Mouse (Mus musculus) heart, embryonic 13.5 days (tissue): ENCODE measurements at regions not wholly inside any gene's neighbourhood (a gene's known extent, or its start where the extent isn't known, plus 50 kb on each side); places are given as distances from the start of the nearest gene placed in this dataset.

Source experiments
- ATAC-seq: fragments of 200-750 bp; cut with Nextera tagmentation; 2 replicates; pipeline ENCODE4 v1.8.0; 2017; ENCODE audit warnings: moderate TSS enrichment; ENCODE audit not compliant: insufficient number of reproducible peaks, low FRiP score, low TSS enrichment; ENCODE audit errors: extremely low read depth
- H3K27ac ChIP-seq: fragments of 300-500 bp; sonication (generic); replicated peaks from 2 replicates; pipeline ENCODE4 v1.5.1; 2015; ENCODE audit warnings: moderate library complexity, mild to moderate bottlenecking, inconsistent platforms
- H3K27me3 ChIP-seq: fragments of 300-500 bp; sonication (generic); replicated peaks from 2 replicates; pipeline ENCODE4 v1.6.1; 2015; ENCODE audit warnings: mild to moderate bottlenecking, inconsistent platforms
- H3K36me3 ChIP-seq: fragments of 300-500 bp; sonication (generic); 2 replicates; pipeline ENCODE4 v1.6.1; 2015; ENCODE audit warnings: mild to moderate bottlenecking, inconsistent platforms
- H3K4me1 ChIP-seq: fragments of 300-500 bp; sonication (generic); 2 replicates; pipeline ENCODE4 v1.6.1; 2015; ENCODE audit warnings: inconsistent platforms
- H3K4me2 ChIP-seq: fragments of 300-500 bp; sonication (generic); 2 replicates; pipeline ENCODE4 v1.6.1; 2015; ENCODE audit warnings: inconsistent platforms, mild to moderate bottlenecking, moderate library complexity
- H3K4me3 ChIP-seq: fragments of 300-500 bp; sonication (generic); 2 replicates; pipeline ENCODE4 v1.5.1; 2015; ENCODE audit warnings: moderate library complexity, mild to moderate bottlenecking, inconsistent platforms
- H3K9ac ChIP-seq: fragments of 300-500 bp; sonication (generic); 2 replicates; pipeline ENCODE4 v1.6.1; 2015; ENCODE audit warnings: inconsistent platforms, mild to moderate bottlenecking, moderate library complexity
- H3K9me3 ChIP-seq: fragments of 300-500 bp; sonication (generic); 2 replicates; pipeline ENCODE4 v1.6.1; 2016; ENCODE audit warnings: inconsistent platforms
- WGBS: fragments of 180-500 bp; shearing (Covaris S2); methylation state at CpG from one replicate; pipeline ENCODE4 v1.1.7; 2015; ENCODE audit warnings: mixed read lengths; 5-methylcytosine and 5-hydroxymethylcytosine counted together

DNA sequence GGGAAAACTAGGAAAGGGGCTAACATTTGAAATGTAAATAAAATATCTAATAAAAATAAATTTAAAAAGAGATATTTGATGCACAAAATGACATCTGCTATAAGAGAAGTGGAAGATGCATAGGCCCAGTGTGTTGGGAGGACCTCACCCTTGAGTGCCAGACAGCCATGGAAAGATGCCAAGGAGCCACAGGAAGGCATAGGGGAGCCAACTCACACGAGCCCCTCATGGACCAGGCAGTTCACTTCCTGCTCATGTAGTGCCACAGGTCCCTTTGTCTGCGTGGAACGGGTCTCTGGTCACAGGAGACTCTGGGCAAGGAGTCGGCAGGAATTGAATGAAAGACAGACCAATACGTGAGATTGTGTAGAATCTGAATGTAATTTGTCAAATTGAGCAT is 152.0 kb downstream of the Med10 start:
- H3K27me3 ChIP-seq = no peaks in the 10 kb centered on the region
- no peak overlapping the region for H3K4me3 ChIP-seq
- H3K4me2 ChIP-seq = no peak overlapping the region
- WGBS = 63% methylated on average over 5 of the region's 5 CpGs
- H3K4me1 ChIP-seq = no peaks in the 10 kb centered on the region
- H3K27ac ChIP-seq = no peak overlapping the region
- peaks cover 5% of the 10 kb centered on the region for H3K9me3 ChIP-seq
- no peak overlapping the region for H3K9ac ChIP-seq
- H3K36me3 ChIP-seq = no peaks in the 10 kb centered on the region
- no peak for ATAC-seq

DNA sequence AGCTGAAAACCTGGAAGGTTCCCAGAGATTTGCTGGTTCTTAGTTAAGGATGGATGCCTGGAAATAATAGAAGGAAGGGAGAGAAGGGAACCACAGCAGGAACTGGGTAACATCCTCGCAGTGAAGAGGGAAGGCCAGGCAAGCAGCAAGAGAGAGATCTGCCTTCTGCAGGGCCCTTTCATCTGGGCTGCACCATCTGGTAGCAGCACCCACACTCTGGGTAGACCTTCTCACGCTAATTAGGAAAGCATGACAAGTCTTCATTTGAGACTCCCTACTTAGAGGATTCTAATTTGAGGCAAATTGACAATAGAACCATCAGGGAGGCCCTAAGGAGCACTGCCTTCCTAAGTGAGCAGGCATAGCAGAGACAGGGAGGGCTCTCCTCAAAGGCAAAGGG is 153.3 kb downstream of the Med10 start:
- WGBS = 72% methylated on average over 2 of the region's 2 CpGs
- no peak for ATAC-seq
- H3K27me3 ChIP-seq = no peaks in the 10 kb centered on the region

DNA sequence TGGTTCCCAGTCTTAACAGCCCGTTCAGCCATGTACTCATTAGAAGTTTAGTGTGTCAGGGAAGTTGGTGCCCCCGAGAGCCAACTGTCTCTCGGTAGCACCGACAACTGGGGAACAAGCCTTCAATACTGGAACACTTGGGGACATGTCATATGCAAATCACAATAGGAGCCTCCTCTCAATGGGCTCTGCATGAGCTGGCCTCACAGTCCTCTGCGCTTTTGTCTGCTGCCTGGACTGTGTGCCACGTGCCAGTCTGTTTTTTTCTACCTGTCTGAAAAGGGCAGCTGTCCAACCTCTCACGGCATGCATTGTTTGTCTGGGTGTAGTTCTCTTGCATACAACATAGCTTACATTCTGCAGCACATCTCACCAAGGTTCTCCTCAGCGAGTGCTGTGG is 161.7 kb downstream of the Med10 start:
- no peaks in the 10 kb centered on the region for H3K4me1 ChIP-seq
- H3K9me3 ChIP-seq = no peaks in the 10 kb centered on the region
- ATAC-seq = no peak
- 75% methylated on average over 8 of the region's 8 CpGs for WGBS
- no peak overlapping the region for H3K4me3 ChIP-seq
- no peak overlapping the region for H3K9ac ChIP-seq
- H3K27me3 ChIP-seq = no peaks in the 10 kb centered on the region
- H3K36me3 ChIP-seq = no peaks in the 10 kb centered on the region
- no peak overlapping the region for H3K27ac ChIP-seq
- H3K4me2 ChIP-seq = no peak overlapping the region

More for the DNA sequence above, 153.3 kb downstream of the Med10 start:
- Histone ChIP-seq H3K4me3 (no peak overlapping the region), H3K4me1 (no peaks in the 10 kb centered on the region), H3K9me3 (no peaks in the 10 kb centered on the region), H3K27ac (no peak overlapping the region), H3K36me3 (no peaks in the 10 kb centered on the region), H3K9ac (no peak overlapping the region), H3K4me2 (no peak overlapping the region)

DNA sequence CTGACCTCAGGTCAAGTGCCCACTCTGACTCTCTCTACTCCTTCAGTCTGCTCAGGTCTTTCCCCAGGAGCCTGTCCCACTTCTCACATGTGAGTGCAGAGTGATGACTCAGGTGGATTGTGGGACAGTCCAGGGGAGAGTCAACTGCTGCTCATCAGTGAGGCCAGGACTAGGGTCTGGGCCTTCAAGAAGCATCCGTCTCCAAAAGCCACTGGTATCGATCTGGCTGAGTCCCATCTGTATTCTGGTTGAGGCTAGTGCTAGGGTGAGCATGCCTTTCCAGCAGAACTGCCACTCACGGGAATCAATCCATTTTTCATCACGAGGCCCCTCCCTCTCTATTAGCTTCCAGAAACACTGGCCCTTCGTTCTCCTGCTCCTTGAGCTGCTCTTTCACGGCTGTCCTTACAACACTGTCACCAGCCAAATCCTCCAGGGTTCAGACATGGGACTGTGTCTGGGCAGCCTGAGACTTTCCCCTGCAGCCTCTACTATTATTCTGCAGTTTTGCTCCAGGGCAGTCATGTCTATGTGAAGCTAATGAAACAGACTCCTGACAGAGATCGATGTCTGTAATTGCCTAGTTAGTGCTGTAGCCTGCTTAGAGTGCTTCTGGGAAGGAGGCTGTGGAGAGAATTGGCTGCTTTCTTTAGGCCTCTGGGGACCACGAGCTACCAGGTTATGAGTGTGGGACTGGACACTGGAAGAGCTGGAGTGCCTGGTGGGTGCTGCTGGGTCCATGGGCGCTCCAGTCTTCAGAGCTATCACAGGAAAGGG is 169.3 kb downstream of the Med10 start:
- H3K36me3 ChIP-seq = no peaks in the 10 kb centered on the region
- no peaks in the 10 kb centered on the region for H3K27me3 ChIP-seq
- H3K4me2 ChIP-seq = no peak overlapping the region
- H3K27ac ChIP-seq = no peak overlapping the region
- no peak overlapping the region for H3K9ac ChIP-seq
- no peaks in the 10 kb centered on the region for H3K9me3 ChIP-seq
- H3K4me1 ChIP-seq = no peaks in the 10 kb centered on the region
- 63% methylated on average over 9 of the region's 9 CpGs for WGBS
- ATAC-seq = no peak
- no peak overlapping the region for H3K4me3 ChIP-seq

DNA sequence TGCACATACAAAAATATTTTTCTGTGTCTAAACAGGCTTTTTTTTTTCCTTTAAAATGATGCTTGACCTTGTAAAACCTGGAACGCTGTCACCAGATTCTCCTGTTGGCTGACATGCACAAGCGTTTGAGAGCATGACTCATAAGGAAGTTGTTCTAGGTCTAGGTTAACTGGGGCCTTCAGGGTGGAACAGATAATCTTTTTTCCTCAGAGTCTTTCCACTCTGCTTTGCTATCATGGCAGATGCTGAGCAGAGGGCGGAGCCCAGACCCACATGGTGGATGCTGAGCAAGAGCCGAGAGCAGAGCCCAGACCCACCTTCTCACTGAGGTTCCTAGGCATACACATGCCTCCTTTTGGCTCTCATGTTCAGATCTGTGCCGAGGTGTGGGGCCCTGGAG is 172.6 kb downstream of the Med10 start:
- Histone ChIP-seq H3K4me2 (no peak overlapping the region), H3K4me3 (no peak overlapping the region), H3K9me3 (no peaks in the 10 kb centered on the region), H3K27me3 (no peaks in the 10 kb centered on the region), H3K36me3 (no peaks in the 10 kb centered on the region), H3K27ac (no peak overlapping the region), H3K4me1 (no peaks in the 10 kb centered on the region), H3K9ac (no peak overlapping the region)
- ATAC-seq = no peak
- WGBS = 63% methylated on average over 5 of the region's 5 CpGs

DNA sequence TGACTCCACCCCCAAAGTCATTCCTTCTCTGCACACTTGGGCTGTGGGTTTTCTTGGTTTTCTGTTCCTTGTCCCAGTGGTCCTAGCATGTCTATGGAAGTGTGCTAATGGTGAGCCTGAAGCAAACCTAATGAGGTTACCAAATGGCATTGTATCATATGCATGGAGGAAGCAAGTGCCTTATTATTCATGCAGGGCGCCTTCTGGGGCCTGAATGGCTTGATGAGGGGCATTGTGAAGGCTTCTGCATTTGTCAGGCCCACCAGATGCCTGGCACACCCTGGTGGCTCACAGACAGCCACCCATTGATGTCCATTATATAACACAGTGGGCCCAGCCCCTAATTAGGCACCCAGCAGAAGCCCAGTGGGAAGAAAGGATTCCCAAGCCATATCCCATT is 182.0 kb downstream of the Med10 start:
- WGBS = 55% methylated on average over 1 of the region's 1 CpGs

DNA sequence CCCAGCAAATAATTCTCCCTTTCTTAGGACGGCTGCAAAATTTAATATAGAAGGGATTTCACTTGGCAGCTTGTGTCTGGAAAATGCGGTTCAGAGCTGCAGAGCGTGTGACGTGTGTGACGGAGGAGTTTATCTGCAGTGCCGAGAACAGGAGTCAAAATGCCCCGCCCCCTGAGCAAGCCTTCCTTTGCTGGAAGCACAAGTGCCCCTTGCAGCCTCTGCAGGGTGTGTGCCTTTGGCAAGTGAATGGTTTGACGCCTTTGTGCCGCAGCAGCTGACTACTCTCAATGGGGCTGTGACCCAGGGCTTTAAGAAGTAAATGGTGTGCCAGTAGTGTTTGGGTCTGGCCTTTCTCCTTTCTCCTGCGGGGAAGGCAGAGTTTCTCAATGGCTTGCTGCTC is 185.0 kb downstream of the Med10 start:
- Histone ChIP-seq H3K9ac (no peak overlapping the region), H3K36me3 (no peaks in the 10 kb centered on the region), H3K9me3 (no peaks in the 10 kb centered on the region), H3K27me3 (no peaks in the 10 kb centered on the region; the same call in 1 of the 2 replicates), H3K4me2 (peak overlapping the region; percentile 46), H3K27ac (no peak overlapping the region), H3K4me3 (no peak overlapping the region), H3K4me1 (peaks cover 14% of the 10 kb centered on the region; the same call in 1 of the 2 replicates)
- 15% methylated on average over 10 of the region's 10 CpGs for WGBS
- ATAC-seq = 0 out of 2 replicates have a peak, but pooled peaks have one; percentile 31

More for the DNA sequence above, 182.0 kb downstream of the Med10 start:
- H3K9me3 ChIP-seq = no peaks in the 10 kb centered on the region
- no peaks in the 10 kb centered on the region for H3K27me3 ChIP-seq
- H3K9ac ChIP-seq = no peak overlapping the region
- ATAC-seq = no peak
- H3K27ac ChIP-seq = no peak overlapping the region
- H3K4me1 ChIP-seq = peaks cover 12% of the 10 kb centered on the region; the same call in 1 of the 2 replicates
- no peak overlapping the region for H3K4me3 ChIP-seq
- H3K4me2 ChIP-seq = no peak overlapping the region
- H3K36me3 ChIP-seq = no peaks in the 10 kb centered on the region

DNA sequence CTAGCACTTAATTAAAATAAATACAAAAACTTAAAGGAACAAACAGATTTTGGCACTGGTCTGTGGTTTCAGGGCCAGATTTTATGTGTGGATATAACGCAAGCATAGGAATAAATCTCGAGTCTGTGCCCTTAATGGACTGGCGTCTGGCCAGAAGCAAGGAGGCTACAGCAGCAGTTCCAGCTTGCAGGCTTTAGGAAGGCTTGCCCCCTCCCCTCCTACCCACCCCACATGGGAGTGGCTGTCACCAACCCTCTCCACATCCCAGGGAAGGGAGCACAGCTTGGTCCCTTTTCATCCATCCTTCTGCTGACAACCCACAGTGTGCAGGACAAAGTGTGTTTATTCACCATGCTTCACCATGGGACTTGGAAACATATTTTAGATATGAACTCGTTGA is 186.1 kb downstream of the Med10 start:
- Histone ChIP-seq H3K4me2 (no peak overlapping the region), H3K4me1 (peaks cover 14% of the 10 kb centered on the region; the same call in 1 of the 2 replicates), H3K27ac (no peak overlapping the region), H3K9me3 (no peaks in the 10 kb centered on the region), H3K27me3 (no peaks in the 10 kb centered on the region; the same call in 1 of the 2 replicates), H3K9ac (no peak overlapping the region), H3K36me3 (no peaks in the 10 kb centered on the region), H3K4me3 (no peak overlapping the region)
- ATAC-seq = no peak
- WGBS = 45% methylated on average over 4 of the region's 4 CpGs

DNA sequence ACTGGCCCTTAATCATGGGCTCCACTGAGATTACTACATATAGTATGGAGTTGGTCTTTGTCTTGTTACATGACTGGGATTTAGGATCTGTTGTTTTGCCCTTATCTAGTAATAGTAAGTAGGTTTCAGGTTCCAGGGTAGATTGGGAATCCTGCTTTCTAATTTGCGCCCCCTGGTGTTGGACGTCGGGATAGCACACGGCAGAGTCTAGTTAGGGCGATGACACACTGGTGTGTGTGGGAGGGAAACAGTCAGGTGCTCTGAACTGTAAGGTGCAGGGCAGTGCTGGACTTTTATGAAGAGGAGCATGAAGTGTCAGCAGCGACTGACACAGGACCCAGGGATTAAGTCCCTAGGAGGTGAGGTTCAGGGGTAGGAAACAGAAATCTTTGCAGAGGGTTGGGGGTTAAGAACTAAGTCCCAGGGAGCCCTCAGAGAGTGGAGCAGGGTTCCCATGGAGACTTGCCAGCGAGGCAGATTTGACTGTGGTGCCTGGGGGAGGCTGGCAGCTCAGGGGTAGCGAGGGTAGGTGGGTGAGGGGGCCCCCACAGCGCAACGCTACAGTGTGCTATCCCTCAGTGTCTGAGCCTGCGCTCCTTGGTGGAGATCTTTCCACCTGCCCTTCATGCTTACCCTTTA is 189.2 kb downstream of the Med10 start:
- H3K27me3 ChIP-seq = no peaks in the 10 kb centered on the region; the same call in 1 of the 2 replicates
- ATAC-seq = no peak
- no peak overlapping the region for H3K9ac ChIP-seq
- WGBS = 33% methylated on average over 11 of the region's 11 CpGs
- H3K4me3 ChIP-seq = no peak overlapping the region
- no peak overlapping the region for H3K4me2 ChIP-seq
- H3K9me3 ChIP-seq = no peaks in the 10 kb centered on the region
- H3K36me3 ChIP-seq = no peaks in the 10 kb centered on the region
- no peak overlapping the region for H3K27ac ChIP-seq
- H3K4me1 ChIP-seq = peaks cover 14% of the 10 kb centered on the region; the same call in 1 of the 2 replicates

DNA sequence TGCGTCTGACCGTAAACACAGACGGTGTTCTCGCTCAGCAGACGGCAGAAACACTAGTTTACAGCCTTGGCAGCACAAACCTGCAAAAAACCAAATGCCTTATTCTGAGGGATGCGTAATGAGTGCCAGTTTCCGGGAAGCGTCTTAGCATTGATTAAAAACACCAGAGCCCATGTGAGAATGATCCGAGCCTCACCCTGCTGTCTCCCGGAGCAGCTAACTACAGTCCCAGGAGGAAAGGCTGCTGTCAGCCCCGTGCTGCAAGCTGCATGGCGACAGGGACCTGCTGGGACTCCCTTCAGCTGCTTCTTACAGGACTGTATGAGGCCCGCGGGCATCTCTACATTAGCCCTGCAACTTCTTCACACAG is 189.7 kb downstream of the Med10 start:
- no peak for ATAC-seq
- H3K4me3 ChIP-seq = no peak overlapping the region
- H3K4me2 ChIP-seq = no peak overlapping the region
- H3K9me3 ChIP-seq = no peaks in the 10 kb centered on the region
- no peaks in the 10 kb centered on the region for H3K36me3 ChIP-seq
- 53% methylated on average over 14 of the region's 14 CpGs for WGBS
- H3K4me1 ChIP-seq = peaks cover 13% of the 10 kb centered on the region; the same call in 1 of the 2 replicates
- no peaks in the 10 kb centered on the region; the same call in 1 of the 2 replicates for H3K27me3 ChIP-seq
- H3K27ac ChIP-seq = no peak overlapping the region
- no peak overlapping the region for H3K9ac ChIP-seq

DNA sequence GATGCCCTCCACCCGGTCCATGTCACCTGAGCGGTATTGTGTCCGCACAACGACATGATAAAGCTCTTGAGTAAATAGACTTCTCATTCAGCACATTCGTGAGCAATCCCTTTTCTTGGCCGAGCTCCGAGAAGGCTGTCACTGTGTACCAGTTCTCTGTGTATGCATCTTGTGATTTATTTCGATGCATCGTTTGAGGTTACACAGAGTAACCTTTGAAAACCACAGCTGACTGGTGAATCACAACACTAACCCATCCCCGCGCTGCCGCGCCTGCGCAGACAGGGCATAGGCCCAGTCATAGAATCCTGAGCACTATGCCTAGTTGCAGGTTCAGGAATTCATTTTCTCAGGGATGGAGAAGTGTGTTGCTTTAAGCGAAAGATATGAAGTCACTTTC is 201.4 kb downstream of the Med10 start:
- Histone ChIP-seq H3K36me3 (no peaks in the 10 kb centered on the region), H3K4me2 (no peak overlapping the region), H3K9ac (no peak overlapping the region), H3K27me3 (no peaks in the 10 kb centered on the region), H3K9me3 (no peaks in the 10 kb centered on the region), H3K4me1 (no peaks in the 10 kb centered on the region), H3K4me3 (no peak overlapping the region), H3K27ac (no peak overlapping the region)
- ATAC-seq = no peak; the same call in 1 of the 2 replicates
- WGBS = 81% methylated on average over 15 of the region's 15 CpGs
